Mouse (Mus musculus): Measurements from ENCODE around the gene Etv6. TPM values are rescaled to one million over a fixed set of nuclear protein-coding genes. Genes with fewer than 3 reads are reported as not detected.

The Etv6 gene
- total and polyA plus RNA-seq, 3 experiments: 12.6 to 25.9 TPM; not detected in 1

GRCm38 (mm10) chr6:134186286-134186903, 150.9 kb downstream of the Etv6 start (continued):
- TF ChIP-seq EP300 (IDR thresholded peaks at IDR 0.05; ENCODE audit: low read depth in 1 of 2, low read length in 2 of 2): peak; percentile 99 to 100
- peak; percentile 53; the same call in 1 of the 2 replicates for TF ChIP-seq ZMIZ1 (IDR thresholded peaks at IDR 0.05; ENCODE audit: low read depth, low read length)
- TF ChIP-seq ZKSCAN1 (IDR thresholded peaks at IDR 0.05; ENCODE audit: low read depth, low read length): no peak
- no peak for TF ChIP-seq UBTF (IDR thresholded peaks at IDR 0.05; ENCODE audit: borderline replicate concordance, insufficient read depth, low read depth, low read length)
- peak; percentile 63 for TF ChIP-seq KAT2A (conservative IDR thresholded peaks at IDR 0.05; ENCODE audit: low read depth, low read length)
- peak; percentile 77; the same call in 1 of the 2 replicates for TF ChIP-seq MAFK (IDR thresholded peaks at IDR 0.05; ENCODE audit: borderline replicate concordance, low read depth, low read length)
- TF ChIP-seq CHD1 (IDR thresholded peaks at IDR 0.05; ENCODE audit: low read depth, low read length): 0 out of 2 replicates have a peak, but pooled peaks have one; percentile 14
- peak; percentile 93 for TF ChIP-seq TAL1 (IDR thresholded peaks at IDR 0.05; ENCODE audit: low read length)
- peak; percentile 68; the same call in 1 of the 2 replicates for TF ChIP-seq RCOR1 (IDR thresholded peaks at IDR 0.05; ENCODE audit: low read depth, low read length)
- no peak for TF ChIP-seq MYC (IDR thresholded peaks at IDR 0.05; ENCODE audit: low read depth, low read length)
- peak; percentile 97 for TF ChIP-seq GATA1 (IDR thresholded peaks at IDR 0.05; ENCODE audit: low read depth, low read length)
- TF ChIP-seq SMC3 (IDR thresholded peaks at IDR 0.05; ENCODE audit: low read depth, low read length): no peak; the same call in 1 of the 2 replicates

DNA sequence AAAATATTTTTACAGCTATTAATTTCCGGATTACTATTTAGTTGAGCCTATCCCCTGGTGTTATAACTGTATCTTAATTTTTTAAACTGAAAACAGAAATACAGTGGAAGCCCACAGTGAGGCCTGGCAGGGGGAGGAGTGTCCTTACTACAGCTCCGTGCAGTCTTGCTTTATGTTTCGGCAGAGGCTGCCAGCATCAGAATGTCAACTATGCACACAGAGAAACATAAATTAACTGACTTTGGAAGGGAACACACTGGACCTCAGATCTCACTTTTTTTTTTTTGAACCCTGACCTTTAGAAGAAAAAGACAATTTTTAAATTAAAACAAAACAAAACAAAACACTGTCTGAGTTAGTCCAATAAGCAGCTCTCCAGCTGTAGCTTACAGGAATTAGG, 153.2 kb downstream of the Etv6 start:
- H3K36me3 ChIP-seq (ENCODE audit: control insufficient read depth in 1 of 2, insufficient read depth in 2 of 2, low read length in 2 of 2): peaks cover 0 to 92% of the 10 kb centered on the region in 2 experiments; a peak in 3 of 4 replicates
- H3K4me1 ChIP-seq (ENCODE audit: control insufficient read depth in 1 of 2, insufficient read depth in 2 of 2, low read length in 2 of 2): peaks cover 74 to 82% of the 10 kb centered on the region in 2 experiments
- H3K27ac ChIP-seq (ENCODE audit: control insufficient read depth, low read depth, low read length): peak overlapping the region; percentile 96; the same call in 1 of the 2 replicates

GRCm38 (mm10) chr6:134189174-134189573, 153.7 kb downstream of the Etv6 start:
- DNase-seq (ENCODE audit: low read depth, low spot score): no peak
- TF ChIP-seq UBTF (IDR thresholded peaks at IDR 0.05; ENCODE audit: borderline replicate concordance, insufficient read depth, low read depth, low read length) (no peak), POLR2AphosphoS2 (IDR thresholded peaks at IDR 0.05; ENCODE audit: low read length) (no peak), CHD2 (IDR thresholded peaks at IDR 0.05; ENCODE audit: low read length) (no peak), MYB (IDR thresholded peaks at IDR 0.05; ENCODE audit: low read depth, low read length) (no peak), MAFK (IDR thresholded peaks at IDR 0.05; ENCODE audit: borderline replicate concordance, low read depth, low read length) (no peak), TBP (IDR thresholded peaks at IDR 0.05; ENCODE audit: low read depth, low read length) (no peak), POLR2A (IDR thresholded peaks at IDR 0.05; ENCODE audit: control insufficient read depth in 1 of 2, insufficient read depth in 1 of 2, low read depth in 1 of 2, low read length in 2 of 2, poor library complexity in 1 of 2) (no peak), MEF2A (IDR thresholded peaks at IDR 0.05; ENCODE audit: extremely low read depth, insufficient replicate concordance, low read depth, low read length, poor library complexity, severe bottlenecking) (no peak), MXI1 (IDR thresholded peaks at IDR 0.05; ENCODE audit: low read depth, low read length) (no peak), ELF1 (IDR thresholded peaks at IDR 0.05; ENCODE audit: low read depth, low read length) (no peak), TCF12 (IDR thresholded peaks at IDR 0.05; ENCODE audit: low read depth, low read length) (no peak), TAL1 (IDR thresholded peaks at IDR 0.05; ENCODE audit: low read length) (no peak), MAX (IDR thresholded peaks at IDR 0.05; ENCODE audit: low read length) (no peak), NRF1 (IDR thresholded peaks at IDR 0.05; ENCODE audit: insufficient read depth, low read depth, low read length, poor library complexity, severe bottlenecking) (no peak), ETS1 (IDR thresholded peaks at IDR 0.05; ENCODE audit: low read depth, low read length) (no peak)
- Histone ChIP-seq H3K36me3 (ENCODE audit: control insufficient read depth in 1 of 2, insufficient read depth in 2 of 2, low read length in 2 of 2) (peaks cover 0 to 88% of the 10 kb centered on the region in 2 experiments; a peak in 3 of 4 replicates), H3K27me3 (ENCODE audit: control insufficient read depth in 1 of 2, insufficient read depth in 2 of 2, low read length in 2 of 2) (no peaks in the 10 kb centered on the region), H3K4me1 (ENCODE audit: control insufficient read depth in 1 of 2, insufficient read depth in 2 of 2, low read length in 2 of 2) (peaks cover 72 to 78% of the 10 kb centered on the region in 2 experiments), H3K9me3 (replicated peaks; ENCODE audit: insufficient read depth, low read length) (no peaks in the 10 kb centered on the region), H3K27ac (ENCODE audit: control insufficient read depth, low read depth, low read length) (peak overlapping the region; percentile 96), H3K79me2 (ENCODE audit: control insufficient read depth, insufficient read depth, low read length, poor library complexity) (peaks cover 22% of the 10 kb centered on the region), H3K9ac (ENCODE audit: control insufficient read depth, low read depth, low read length, poor library complexity, severe bottlenecking) (no peak overlapping the region), H3K4me3 (ENCODE audit: control insufficient read depth in 1 of 2, insufficient read depth in 1 of 2, low read depth in 2 of 2, low read length in 2 of 2) (no peak overlapping the region)

More for the DNA sequence above, 153.2 kb downstream of the Etv6 start:
- Histone ChIP-seq H3K9ac (ENCODE audit: control insufficient read depth, low read depth, low read length, poor library complexity, severe bottlenecking) (no peak overlapping the region), H3K9me3 (replicated peaks; ENCODE audit: insufficient read depth, low read length) (no peaks in the 10 kb centered on the region), H3K79me2 (ENCODE audit: control insufficient read depth, insufficient read depth, low read length, poor library complexity) (peaks cover 24% of the 10 kb centered on the region), H3K4me3 (ENCODE audit: control insufficient read depth in 1 of 2, insufficient read depth in 1 of 2, low read depth in 2 of 2, low read length in 2 of 2) (no peak overlapping the region), H3K27me3 (ENCODE audit: control insufficient read depth in 1 of 2, insufficient read depth in 2 of 2, low read length in 2 of 2) (no peaks in the 10 kb centered on the region)
- no peak for TF ChIP-seq E2F4 (IDR thresholded peaks at IDR 0.05; ENCODE audit: borderline replicate concordance, low read depth, low read length)
- TF ChIP-seq MEF2A (IDR thresholded peaks at IDR 0.05; ENCODE audit: extremely low read depth, insufficient replicate concordance, low read depth, low read length, poor library complexity, severe bottlenecking): no peak
- no peak for TF ChIP-seq TCF12 (IDR thresholded peaks at IDR 0.05; ENCODE audit: low read depth, low read length)
- no peak for TF ChIP-seq ZMIZ1 (IDR thresholded peaks at IDR 0.05; ENCODE audit: low read depth, low read length)
- TF ChIP-seq CHD1 (IDR thresholded peaks at IDR 0.05; ENCODE audit: low read depth, low read length): no peak
- TF ChIP-seq USF1 (IDR thresholded peaks at IDR 0.05; ENCODE audit: low read depth, low read length): no peak
- TF ChIP-seq TAL1 (IDR thresholded peaks at IDR 0.05; ENCODE audit: low read length): no peak
- TF ChIP-seq NELFE (IDR thresholded peaks at IDR 0.05; ENCODE audit: low read depth, low read length): no peak
- TF ChIP-seq MAFK (IDR thresholded peaks at IDR 0.05; ENCODE audit: borderline replicate concordance, low read depth, low read length): no peak
- TF ChIP-seq POLR2AphosphoS2 (IDR thresholded peaks at IDR 0.05; ENCODE audit: low read length): no peak
- no peak for DNase-seq (ENCODE audit: low read depth, low spot score)
